Mouse (Mus musculus) mouse embryonic stem cell (cell line): ENCODE measurements around the gene Agbl2.
"Not testable (repeated sequence)": the region's sequence is repeated elsewhere in the genome, so short reads cannot be mapped to it uniquely, and the experiment has no call there.

ENCODE experiments used
- in situ Hi-C, 2 experiments: fragments of 300-500 bp; cut with MboI; formaldehyde crosslinking; loops; 1 replicate in 1 of 2; 3 replicates in 1 of 2; pipeline ENCODE4 v1.14.3; 2019 to 2020; ENCODE audit warnings: low sequenced_read_pairs in 2 of 2, low pct_unique_long_range_greater_than_20kb in 1 of 2, mixed read lengths in 1 of 2; ENCODE audit not compliant: unreplicated experiment in 1 of 2

Agbl2 gene

DNA sequence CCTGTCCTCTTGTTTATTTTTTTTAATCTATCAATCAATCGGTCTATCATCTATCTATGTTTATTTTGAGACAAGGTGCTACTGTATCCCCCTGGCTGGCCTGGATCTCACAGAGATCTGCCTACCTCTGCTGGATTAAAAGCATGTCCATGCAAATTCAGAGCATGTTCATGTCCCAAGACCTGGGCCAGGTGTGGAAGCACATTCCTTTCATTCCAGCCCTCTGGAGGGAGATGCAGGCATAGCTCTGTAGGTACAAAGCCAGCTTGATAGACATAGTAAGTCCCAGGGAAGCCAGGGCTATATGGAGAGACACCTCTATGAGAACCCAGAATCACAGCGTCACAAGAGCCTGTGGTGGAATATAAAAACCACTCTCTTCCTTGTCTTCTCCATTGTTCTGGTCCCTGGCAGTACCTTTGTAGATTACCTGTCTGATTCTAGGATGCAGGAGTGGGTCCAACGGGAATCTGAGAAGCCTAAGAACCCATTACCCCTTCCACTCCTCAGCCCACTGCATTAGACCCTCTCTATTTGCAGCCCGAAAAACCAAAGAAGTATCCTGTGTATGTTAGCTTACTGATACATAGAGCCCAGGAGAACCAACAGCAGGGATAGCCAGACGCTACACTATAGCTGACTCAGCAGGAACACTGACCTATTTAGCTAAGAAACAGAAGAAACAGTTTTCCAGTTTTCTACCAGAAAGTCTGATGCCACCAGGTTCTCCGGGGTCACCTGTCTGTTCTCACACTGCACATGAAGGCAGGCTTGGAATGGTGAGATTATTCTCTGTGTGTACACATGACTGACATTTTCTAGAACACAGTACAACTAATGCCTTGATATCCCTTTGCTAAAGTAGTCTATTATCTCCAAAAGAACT is 26.0 kb downstream of the Agbl2 start:
- in situ Hi-C loops: no loop called here

DNA sequence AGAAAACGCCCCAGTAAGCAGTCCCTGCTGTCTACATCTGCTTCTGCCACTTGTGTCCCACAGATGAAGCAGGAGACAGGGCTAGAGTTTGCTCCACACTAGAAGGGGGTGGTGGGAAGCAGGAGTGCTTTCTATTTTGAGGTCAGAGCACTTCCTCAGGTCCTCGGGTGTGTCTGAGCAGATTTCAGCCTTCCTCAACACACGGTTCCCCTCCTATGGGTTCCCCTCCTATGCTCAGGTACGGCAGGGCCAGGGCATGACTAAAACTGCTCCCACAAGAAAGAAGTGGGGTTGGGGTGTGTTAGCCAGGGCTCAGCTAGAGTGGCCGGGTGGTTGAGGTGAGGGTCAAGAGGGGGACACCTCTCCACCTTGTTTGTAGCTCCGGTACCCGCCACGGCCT is 28.2 kb downstream of the Agbl2 start:
- in situ Hi-C loops: no loop called here

DNA sequence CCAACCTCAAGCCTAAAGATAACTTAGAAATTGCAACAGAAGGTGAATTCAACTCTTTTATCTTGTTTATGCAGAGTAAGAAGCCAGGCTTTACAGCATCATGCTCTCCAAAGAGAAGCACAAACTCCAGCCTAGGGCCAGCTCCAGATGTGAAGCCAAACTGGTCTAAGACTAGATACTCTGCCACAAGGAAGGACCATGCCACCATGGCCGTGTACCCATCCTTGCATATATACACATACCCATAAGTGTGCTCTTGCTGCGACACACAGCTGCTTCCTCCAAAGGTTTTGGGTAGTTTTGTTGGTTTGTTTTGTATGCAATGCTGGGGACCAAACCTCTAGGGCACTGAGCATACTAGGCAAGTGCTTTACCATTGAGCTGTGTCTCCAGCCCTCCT is 32.7 kb downstream of the Agbl2 start:
- in situ Hi-C loops: no loop called here

DNA sequence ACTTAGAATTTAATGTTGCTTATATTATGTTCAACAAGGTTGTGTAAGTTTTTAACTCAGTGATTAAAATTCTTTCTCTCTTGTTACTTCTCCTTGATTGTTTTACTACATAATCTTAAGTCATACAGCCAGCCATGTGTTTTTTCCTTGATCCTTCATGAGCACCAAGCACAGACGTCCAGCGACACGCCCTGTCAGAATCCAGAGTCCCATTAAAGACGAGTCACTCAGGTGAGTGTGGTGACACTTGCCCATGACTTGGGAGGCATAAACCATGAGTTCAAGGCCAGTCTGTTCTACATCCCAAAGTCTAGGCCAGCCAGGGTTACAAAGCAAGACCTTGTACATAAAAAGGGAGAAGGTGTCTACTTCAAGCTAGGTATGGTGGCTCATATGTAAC is 33.6 kb downstream of the Agbl2 start:
- in situ Hi-C loops: no loop called here

DNA sequence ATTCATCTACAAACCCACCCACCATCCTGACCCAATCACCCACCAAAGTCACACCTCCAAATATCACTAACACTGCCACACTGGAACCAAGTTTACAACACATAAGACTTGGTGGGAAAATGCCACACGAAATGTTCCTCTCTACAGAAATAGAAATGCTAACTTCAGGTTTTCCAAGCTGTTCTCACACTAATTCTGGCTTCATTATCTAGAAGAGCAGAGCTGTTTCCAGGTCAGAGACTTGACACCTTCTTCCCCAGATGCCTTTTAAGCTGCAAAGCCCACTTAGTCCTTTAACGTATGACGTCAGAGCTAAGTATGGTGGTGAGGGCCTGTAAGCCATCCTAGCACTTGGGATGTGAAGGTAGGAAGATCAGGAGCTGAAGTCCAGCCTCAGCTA is 36.2 kb downstream of the Agbl2 start:
- in situ Hi-C loops: no loop called here

DNA sequence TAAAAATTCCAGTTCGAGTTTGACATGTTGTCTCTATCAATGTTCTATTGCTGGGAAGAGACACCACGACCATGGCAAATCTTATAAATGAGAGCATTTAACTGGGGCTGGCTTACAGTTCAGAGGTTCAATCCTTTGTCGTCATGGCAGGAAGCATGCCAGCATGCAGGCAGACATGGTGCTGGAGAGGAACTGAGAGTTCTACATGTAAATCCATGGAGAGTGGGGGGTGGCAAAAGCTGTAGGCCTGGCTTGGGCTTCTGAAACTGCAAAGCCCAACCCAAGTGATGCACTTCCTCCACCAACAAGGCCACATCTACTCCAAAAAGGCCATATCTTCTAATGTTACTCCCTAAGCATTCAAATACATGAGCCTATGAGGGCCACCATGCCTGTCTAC is 38.4 kb downstream of the Agbl2 start:
- in situ Hi-C loops: no loop called here

DNA sequence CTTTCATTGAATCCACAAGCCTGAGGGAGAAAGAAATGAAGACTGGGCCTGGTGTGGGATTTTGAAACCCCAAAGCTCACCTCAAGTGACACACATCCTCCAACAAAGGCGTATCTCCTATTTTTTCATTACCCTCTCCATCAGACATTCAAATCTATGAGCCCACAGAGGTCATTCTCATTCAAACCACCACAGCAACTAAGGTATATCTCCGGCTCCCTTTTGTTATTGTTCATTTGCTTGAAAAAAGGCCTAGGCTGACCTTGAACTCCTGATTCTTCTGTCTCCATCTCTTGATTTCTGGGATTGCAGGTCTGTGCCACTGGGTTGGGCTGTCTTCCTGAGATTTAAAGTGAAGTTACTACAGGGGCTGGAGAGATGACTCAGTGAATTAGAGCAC is 40.5 kb downstream of the Agbl2 start:
- in situ Hi-C loops: no loop called here

DNA sequence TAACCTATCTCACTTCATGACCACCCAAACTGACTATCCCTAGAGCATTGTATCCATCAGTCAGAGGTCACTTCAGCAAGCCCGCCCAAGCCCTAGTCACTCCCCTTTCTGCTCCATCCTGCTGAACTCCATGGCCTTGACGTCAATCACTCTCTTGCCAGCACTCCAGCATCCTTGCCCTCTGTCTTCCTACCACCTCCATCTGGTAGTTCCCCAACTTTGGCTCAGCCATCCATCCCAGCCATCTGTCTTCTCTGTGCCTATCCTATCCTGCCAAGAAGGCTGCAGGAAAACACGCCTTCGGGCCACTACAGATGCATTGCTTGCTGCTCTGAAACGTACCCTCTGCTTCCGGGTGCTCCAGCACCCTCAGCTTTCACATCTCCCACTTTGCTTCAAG is 41.3 kb downstream of the Agbl2 start:
- in situ Hi-C loops: no loop called here

DNA sequence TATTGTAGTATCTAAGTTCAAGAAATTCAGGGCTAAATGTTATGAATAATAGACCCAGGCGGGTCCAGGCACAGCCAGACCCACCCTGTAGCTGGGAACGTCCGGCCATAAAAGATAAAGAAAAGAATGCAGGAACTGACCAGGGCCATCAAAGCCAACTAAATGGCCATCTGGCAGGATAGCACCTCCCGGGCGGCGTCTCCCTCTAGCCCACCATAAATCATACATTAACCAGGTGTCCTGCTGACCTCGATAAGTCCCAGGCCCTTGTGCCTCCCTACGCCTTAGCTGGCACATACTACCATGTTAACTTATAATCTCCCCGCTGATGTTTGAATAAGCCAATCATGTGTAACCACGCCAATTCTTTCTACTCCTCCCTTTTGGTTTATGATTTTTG is 42.0 kb downstream of the Agbl2 start:
- in situ Hi-C loops: not testable (repeated sequence)

DNA sequence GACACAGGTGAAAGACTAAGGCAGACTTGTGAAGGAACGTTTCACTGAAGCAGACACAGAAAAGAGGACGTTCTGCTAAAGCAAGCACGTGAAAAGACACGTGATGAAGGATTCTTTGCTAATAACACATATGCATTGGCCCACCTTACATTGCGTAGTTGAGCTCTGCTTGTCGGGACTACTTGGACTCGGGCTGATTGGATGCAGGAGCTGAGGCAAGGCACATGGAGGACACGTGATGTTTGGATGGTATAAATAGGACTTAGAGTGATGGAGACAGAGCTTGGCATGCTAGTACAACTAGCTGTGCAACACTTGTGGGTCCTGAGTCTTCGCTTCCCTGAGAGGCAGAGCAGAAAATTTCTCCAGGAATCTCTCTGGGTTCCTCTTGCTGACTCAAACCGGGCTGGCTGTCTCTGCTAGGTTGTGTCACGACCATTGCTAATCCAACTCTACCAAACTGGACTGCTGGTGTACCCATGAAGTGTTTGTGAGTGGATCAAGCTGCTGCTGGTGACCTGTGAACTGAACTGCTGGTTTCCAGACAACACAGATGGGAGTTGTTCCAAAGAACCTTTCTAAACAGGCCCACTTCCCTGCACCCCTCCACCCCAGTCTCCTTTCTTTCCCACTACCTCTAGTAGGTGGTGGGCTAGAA is 43.1 kb downstream of the Agbl2 start:
- in situ Hi-C loops: no loop called here

DNA sequence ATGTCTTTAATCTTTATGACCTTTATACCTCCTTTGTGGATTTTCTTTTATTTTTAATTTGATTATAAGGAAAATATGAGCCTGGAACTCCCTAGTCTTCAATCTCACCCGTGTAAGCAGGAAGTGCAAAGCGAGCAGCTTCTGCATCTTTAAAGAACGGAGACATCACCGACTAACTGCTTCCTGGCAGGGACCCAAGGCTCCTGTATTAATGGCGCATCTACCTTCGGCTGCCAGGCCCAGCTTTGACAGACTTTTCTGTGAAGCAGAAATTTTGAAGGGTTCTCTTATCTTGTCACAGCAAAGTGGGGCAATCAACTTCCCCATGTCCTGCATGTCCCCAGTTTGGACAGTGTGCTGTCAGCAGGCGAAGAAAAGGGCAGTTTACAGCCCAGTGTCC is 46.2 kb downstream of the Agbl2 start:
- in situ Hi-C loops: no loop called here

DNA sequence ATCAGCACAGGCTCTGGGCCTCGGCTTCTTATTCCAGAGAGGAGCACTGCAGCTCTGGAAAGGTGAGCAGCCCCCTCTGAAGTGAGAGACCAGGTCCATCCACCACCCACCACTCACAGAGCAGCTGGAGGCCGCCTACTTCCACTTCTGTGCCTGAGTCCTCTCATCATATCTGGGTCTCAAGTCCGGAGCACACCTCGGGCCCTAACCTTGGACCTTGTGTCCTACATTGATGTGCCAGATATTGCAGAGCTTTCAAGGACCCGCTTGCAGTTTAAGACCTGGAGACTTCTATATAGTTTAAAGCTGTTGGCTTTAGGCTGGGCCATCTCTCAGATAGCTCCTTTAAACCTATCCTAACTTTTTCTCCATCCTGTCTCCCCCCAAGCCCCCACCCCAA is 51.0 kb downstream of the Agbl2 start:
- in situ Hi-C loops: no loop called here

DNA sequence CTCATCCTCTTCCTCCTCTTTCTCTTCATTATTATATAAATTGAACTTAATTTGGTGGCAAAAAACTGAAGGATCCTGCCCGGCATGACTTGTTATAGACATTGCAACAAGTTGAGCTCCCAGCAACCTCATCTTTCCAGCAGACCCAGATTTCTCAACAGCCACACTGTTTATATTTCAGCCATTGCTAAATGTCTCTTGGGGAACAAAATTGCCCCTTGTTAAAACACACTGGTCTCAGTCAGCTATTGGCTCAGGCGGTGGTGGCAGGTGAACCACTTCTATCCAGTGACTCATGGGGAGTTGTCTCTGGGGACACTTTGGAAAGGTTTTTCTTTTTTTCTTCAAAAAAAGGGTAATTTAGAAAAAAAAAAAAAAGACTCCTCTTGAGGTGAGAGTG is 56.1 kb downstream of the Agbl2 start:
- in situ Hi-C loops: no loop called here

DNA sequence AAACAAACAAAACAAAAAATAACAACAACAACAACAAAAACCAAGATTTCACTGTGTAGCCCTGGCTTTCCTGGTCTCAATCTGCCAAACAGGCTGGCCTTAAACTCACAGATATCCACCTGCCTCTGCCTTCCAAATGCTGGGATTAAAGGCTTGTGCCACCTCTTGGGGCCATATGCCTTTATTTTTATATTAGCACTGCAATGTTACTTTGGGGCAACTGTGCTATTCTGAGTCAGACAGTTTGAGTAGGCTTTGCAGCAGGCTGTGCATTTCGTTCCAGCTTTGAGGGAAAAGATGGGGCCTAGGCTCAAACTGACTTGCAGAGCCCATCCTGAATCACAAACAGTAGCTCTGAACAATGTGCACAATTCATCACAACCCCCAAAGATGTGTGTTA is 61.1 kb downstream of the Agbl2 start:
- in situ Hi-C loops: no loop called here

DNA sequence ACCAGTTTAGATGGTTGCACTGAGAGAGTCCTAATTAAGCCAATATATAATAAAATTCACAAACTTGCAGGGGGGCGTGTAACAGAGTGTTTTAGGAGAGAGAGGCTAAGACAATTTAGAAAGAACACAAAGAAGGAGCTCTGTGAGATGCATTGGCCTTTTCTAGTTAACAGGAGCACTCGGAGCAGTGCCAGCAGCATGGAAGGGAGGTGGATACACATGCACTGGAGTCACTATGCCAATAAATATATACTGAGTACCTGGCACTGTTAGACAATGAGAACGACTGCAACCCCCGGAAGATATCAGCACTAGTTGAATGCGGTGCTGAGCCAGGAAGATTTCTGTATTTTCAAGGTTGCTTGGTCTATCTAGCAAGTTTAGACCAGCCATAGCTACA is 61.7 kb downstream of the Agbl2 start:
- in situ Hi-C loops: no loop called here

DNA sequence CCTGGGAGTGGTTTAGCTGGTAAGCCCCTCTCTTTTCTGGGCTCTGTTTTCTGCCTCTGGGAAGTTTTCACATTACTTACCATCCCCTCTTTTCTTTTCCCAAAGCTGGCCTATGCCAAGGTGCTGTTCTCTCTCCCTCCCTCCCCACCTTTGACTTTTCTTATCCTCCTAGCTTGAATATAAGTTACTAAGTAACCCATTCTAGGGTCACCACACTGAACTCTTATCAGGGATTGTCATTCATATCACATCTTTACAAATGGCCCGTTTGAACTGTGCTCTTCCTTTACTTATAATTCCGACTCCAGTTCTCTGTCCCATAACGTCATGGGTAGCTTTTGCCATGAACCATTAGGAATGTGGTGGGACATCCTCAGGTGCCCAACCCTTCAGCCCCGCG is 62.7 kb downstream of the Agbl2 start:
- in situ Hi-C loops: no loop called here

DNA sequence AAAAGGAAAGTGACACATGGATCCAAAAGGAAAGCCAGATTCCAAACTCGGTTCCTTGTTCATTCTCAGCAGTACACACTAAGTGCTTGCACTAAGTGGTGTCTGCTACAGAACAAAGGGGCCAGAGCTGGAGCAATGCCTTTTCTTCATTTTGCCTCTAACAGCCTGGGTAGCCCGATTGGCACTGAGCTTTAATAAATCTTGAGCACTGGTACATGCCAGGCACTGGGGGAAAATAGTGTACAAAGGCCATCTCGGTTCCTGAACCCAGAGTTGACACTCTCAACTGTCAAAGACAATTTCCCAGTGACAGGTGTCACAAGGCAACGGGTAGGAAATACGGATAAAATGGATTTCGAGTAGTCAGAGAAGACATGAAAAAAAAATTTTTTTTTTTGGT is 63.6 kb downstream of the Agbl2 start:
- in situ Hi-C loops: no loop called here

DNA sequence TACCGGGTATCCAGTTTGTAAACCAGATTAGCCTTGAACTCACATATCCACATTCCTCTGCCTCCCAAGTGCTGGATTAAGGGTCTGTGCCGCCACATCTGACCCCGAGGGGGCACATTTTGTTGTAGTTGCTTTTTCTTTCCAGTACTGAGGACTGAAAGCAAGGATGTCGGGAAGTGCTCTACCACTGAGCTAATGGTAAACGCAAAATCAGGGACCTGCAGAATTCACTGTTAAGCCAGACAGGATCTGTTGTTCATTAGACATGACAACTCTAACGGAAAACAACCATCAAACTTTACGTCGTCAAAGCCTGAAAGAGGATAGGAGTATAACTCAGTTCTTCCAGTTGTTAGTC is 64.0 kb downstream of the Agbl2 start:
- in situ Hi-C loops: no loop called here

DNA sequence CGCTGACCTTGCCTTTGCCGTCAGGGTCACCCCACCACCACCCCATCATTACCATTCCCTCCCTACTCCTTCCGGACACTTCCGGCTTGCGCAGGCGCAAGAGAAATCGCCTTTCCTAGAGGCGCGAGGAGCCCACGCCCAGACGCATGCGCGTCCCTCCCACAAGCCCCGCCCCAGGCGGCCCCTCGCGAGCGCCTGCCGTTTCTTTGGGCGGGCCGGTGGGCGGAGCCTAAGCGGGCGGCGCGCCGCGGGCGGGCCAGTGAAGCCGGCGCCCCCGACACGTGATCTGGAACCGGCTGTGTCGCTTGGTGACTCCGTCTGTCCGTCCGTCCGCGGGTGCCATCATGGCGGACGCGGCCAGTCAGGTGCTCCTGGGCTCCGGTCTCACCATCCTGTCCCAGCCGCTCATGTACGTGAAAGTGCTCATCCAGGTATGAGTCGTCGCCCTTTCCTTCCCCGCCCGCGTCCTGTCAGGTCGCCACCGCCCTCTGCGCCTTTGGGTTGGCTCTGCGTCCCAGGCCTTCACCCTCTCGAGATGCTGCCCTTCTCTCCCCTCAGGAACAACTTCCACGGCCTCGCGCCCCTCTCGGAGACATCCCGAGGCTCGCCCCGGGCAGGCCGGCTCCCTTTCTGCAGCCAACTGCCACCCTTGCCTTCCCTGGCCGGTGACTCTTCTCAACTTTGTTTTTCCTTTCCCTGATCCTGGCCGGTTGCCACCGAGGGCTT is 64.6 kb downstream of the Agbl2 start, which contains the start of gene Mtch2:
Gene Mtch2 (plus strand): TSS at position 201 of the 726 bp plus-strand sequence.
- in situ Hi-C loops: no loop called here

DNA sequence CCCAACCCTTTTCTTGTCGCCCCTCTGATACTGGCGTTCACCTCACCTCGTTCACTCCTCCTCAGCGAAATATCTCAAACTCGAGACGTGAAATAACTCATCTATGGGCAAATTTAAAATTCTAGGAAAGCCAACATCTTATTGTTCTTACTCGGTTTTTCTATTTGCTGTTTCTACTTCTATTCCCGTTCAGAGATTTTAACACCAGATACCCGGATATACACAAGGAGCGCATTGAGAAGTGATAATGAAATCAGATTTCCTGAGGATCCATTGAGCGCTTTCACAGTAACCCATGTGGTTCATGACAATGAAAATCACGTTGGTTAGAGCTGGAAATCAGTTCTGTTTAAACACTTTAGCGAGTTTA is 65.1 kb downstream of the Agbl2 start:
- in situ Hi-C loops: no loop called here
